1 mouse cellular context compared by ENCODE assay signal in the genomic region with DNA sequence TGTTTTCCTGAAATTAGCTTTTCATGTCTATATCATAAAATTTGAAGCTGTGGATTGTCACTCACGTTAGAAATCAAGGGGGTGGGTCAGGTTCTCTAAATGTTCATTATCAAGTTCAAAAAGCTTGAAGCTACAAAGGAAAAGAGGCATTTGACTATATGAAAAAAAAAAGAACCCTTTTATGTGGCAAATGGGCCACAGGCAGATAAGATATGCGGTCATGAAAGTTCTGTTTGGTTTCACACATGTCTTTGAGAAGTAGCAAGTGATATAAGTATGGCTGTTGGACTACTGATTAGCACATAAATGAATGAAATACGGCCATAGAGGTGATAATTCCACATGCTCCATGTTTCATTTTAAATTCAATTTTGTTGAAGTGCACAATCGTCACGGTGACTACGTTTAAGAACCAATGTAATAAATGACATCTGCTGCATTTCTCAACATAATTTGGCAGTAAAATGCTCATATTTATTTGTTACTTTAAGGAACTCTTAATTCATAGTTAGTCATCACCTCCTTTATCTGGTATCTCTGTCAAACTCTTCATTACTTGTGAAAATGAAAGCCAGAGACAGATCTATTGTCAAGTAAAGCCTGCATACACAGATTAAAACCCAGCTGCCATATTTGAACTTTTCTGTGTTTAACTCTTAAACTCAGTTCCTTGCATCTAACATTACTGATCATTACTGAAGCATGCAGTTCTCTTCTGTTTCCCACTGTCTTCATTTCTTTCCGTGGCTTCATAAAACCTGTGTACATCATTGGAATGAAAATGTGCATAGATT.
TF ChIP-seq lines count a peak whose summit lies in the region.

No protein-coding gene starts in this region.

TF ChIP-seq in MEL, 35 proteins besides CTCF, POLR2A, EP300 and RAD21 (continued from another document):
- TF ChIP-seq UBTF (IDR thresholded peaks at IDR 0.05; ENCODE audit: borderline replicate concordance, insufficient read depth, low read depth, low read length) (no peak), ETS1 (IDR thresholded peaks at IDR 0.05; ENCODE audit: low read depth, low read length) (peak; percentile 97), JUND (IDR thresholded peaks at IDR 0.05; ENCODE audit: low read depth, low read length) (peak; percentile 86; the same call in 1 of the 2 replicates), KAT2A (conservative IDR thresholded peaks at IDR 0.05; ENCODE audit: low read depth, low read length) (peak; percentile 46), USF1 (IDR thresholded peaks at IDR 0.05; ENCODE audit: low read depth, low read length) (no peak), E2F4 (IDR thresholded peaks at IDR 0.05; ENCODE audit: borderline replicate concordance, low read depth, low read length) (no peak), GABPA (IDR thresholded peaks at IDR 0.05; ENCODE audit: low read depth, low read length) (no peak), MAFK (IDR thresholded peaks at IDR 0.05; ENCODE audit: borderline replicate concordance, low read depth, low read length) (peak; percentile 91), RCOR1 (IDR thresholded peaks at IDR 0.05; ENCODE audit: low read depth, low read length) (peak; percentile 98), MAX (IDR thresholded peaks at IDR 0.05; ENCODE audit: low read length) (peak; percentile 91), HCFC1 (IDR thresholded peaks at IDR 0.05; ENCODE audit: low read depth, low read length) (peak; percentile 34; the same call in 1 of the 2 replicates), ZC3H11A (IDR thresholded peaks at IDR 0.05; ENCODE audit: low read depth, low read length) (peak; percentile 16; the same call in 1 of the 2 replicates), MAZ (IDR thresholded peaks at IDR 0.05; ENCODE audit: low read depth, low read length) (peak; percentile 70; the same call in 1 of the 2 replicates), CHD1 (IDR thresholded peaks at IDR 0.05; ENCODE audit: low read depth, low read length) (0 out of 2 replicates have a peak, but pooled peaks have one; percentile 2), POLR2AphosphoS5 (IDR thresholded peaks at IDR 0.05; ENCODE audit: borderline replicate concordance, low read depth, low read length) (no peak), TAL1 (IDR thresholded peaks at IDR 0.05; ENCODE audit: low read length) (peak; percentile 89), SMC3 (IDR thresholded peaks at IDR 0.05; ENCODE audit: low read depth, low read length) (no peak), MYC (IDR thresholded peaks at IDR 0.05; ENCODE audit: low read depth, low read length) (peak; percentile 97)
